Mouse (Mus musculus) layer of hippocampus, adult 2 months (tissue): ENCODE measurements around the gene Maff. TPM values are rescaled to one million over a fixed set of nuclear protein-coding genes. Genes with fewer than 3 reads are reported as not detected.

Source experiments
- DNase-seq, 2 experiments: peaks; one replicate each; pipeline ENCODE4 v3.0.0; 2022; ENCODE audit warnings: low spot score in 2 of 2
- H3K27ac ChIP-seq: fragments of 200-600 bp; 2 replicates; pipeline ENCODE4 v1.8.1; 2022
- H3K4me3 ChIP-seq: fragments of 200-600 bp; 2 replicates; pipeline ENCODE4 v1.8.1; 2022; ENCODE audit warnings: mild to moderate bottlenecking
- CTCF ChIP-seq: fragments of 200-600 bp; conservative IDR thresholded peaks from 2 replicates; pipeline ENCODE4 v1.8.1; 2022; ENCODE audit warnings: antibody characterized with exemption, mild to moderate bottlenecking, moderate library complexity
- total RNA-seq, 2 experiments: library from RNA; stranded (reverse); gene quantifications; 2 replicates each; pipeline ENCODE4 v1.2.3; 2021

Maff gene
- total RNA-seq, 2 experiments from 2014 or later = 0.87 to 1.8 TPM

- no peak for TF ChIP-seq CTCF
- no peak for DNase-seq
- H3K27ac ChIP-seq = no peak overlapping the region
- H3K4me3 ChIP-seq = no peak overlapping the region
Measured at GRCm38 (mm10) chr15:79324373-79324772, 22.0 kb upstream of the Maff start.

GRCm38 (mm10) chr15:79325742-79326141 lies 20.7 kb upstream of the Maff start:
- no peak for DNase-seq
- H3K27ac ChIP-seq = no peak overlapping the region
- TF ChIP-seq CTCF = no peak
- H3K4me3 ChIP-seq = no peak overlapping the region

GRCm38 (mm10) chr15:79326264-79326663 lies 20.2 kb upstream of the Maff start:
- no peak for TF ChIP-seq CTCF
- H3K27ac ChIP-seq = no peak overlapping the region; the same call in 1 of the 2 replicates

GRCm38 (mm10) chr15:79326971-79327961 lies 19.2 kb upstream of the Maff start:
- no peak for TF ChIP-seq CTCF
- no peak for DNase-seq
- peak overlapping the region; percentile 74 for H3K4me3 ChIP-seq
- H3K27ac ChIP-seq = peak overlapping the region; percentile 95

More at GRCm38 (mm10) chr15:79326264-79326663, 20.2 kb upstream of the Maff start:
- no peak overlapping the region for H3K4me3 ChIP-seq
- no peak for DNase-seq

- peak; percentile 98 to 99 for DNase-seq
- H3K4me3 ChIP-seq = peak within 1 kb of the TSS; percentile 74
- no peak for TF ChIP-seq CTCF
- H3K27ac ChIP-seq = peak within 1 kb of the TSS; percentile 95
Measured at GRCm38 (mm10) chr15:79328058-79328938, 18.1 kb upstream of the Maff start, which contains the start of gene Pla2g6. Pla2g6 (minus strand) TSS chr15:79328390.

GRCm38 (mm10) chr15:79328939-79329275 lies 17.5 kb upstream of the Maff start:
- no peak overlapping the region for H3K4me3 ChIP-seq
- no peak for DNase-seq

GRCm38 (mm10) chr15:79329346-79329978 lies 17.0 kb upstream of the Maff start:
- H3K4me3 ChIP-seq = no peak overlapping the region
- no peak overlapping the region for H3K27ac ChIP-seq
- DNase-seq = no peak
- peak; percentile 53 for TF ChIP-seq CTCF

More at GRCm38 (mm10) chr15:79328939-79329275, 17.5 kb upstream of the Maff start:
- no peak overlapping the region for H3K27ac ChIP-seq
- TF ChIP-seq CTCF = no peak

- Histone ChIP-seq H3K27ac (no peak overlapping the region), H3K4me3 (no peak overlapping the region)
- no peak for DNase-seq
- TF ChIP-seq CTCF = no peak
Measured at GRCm38 (mm10) chr15:79329979-79330363, 16.4 kb upstream of the Maff start.

- TF ChIP-seq CTCF = no peak
- no peak overlapping the region for H3K27ac ChIP-seq
- H3K4me3 ChIP-seq = no peak overlapping the region
- DNase-seq = no peak
Measured at GRCm38 (mm10) chr15:79330521-79330920, 15.9 kb upstream of the Maff start.

GRCm38 (mm10) chr15:79333409-79333808 lies 13.0 kb upstream of the Maff start:
- DNase-seq = no peak
- no peak for TF ChIP-seq CTCF
- H3K4me3 ChIP-seq = no peak overlapping the region
- H3K27ac ChIP-seq = no peak overlapping the region

GRCm38 (mm10) chr15:79335061-79335655 lies 11.3 kb upstream of the Maff start:
- no peak overlapping the region for H3K27ac ChIP-seq
- no peak overlapping the region for H3K4me3 ChIP-seq
- no peak for DNase-seq
- TF ChIP-seq CTCF = no peak

- no peak for DNase-seq
- H3K4me3 ChIP-seq = no peak overlapping the region
- no peak overlapping the region for H3K27ac ChIP-seq
- TF ChIP-seq CTCF = no peak
Measured at GRCm38 (mm10) chr15:79338978-79339377, 7.4 kb upstream of the Maff start.
